Mouse (Mus musculus) CH12.LX (cell line): ENCODE measurements around the gene Coq6. TPM values are rescaled to one million over a fixed set of nuclear protein-coding genes. Genes with fewer than 3 reads are reported as not detected.
A peak's percentile ranks its signal among the peaks of the same experiment; 100 is the strongest.

Source experiments
- DNase-seq: peaks from one replicate; pipeline ENCODE4 v3.0.0-alpha.2; 2013; ENCODE audit errors: extremely low read depth
- H3K27ac ChIP-seq: 2 replicates; pipeline ENCODE4 v1.5.1; 2012; ENCODE audit warnings: low read depth, mild to moderate bottlenecking, control low read depth, moderate library complexity; ENCODE audit not compliant: insufficient read depth
- H3K27me3 ChIP-seq: replicated peaks from 2 replicates; pipeline ENCODE3; 2012; ENCODE audit warnings: inconsistent platforms
- H3K36me3 ChIP-seq, 2 experiments: replicated peaks in 1 of 2; 2 replicates each; pipeline versions ENCODE3 to v1.6.1; 2012; ENCODE audit warnings: inconsistent platforms in 1 of 2, low read length in 1 of 2, mild to moderate bottlenecking in 1 of 2, mixed read lengths in 1 of 2, moderate library complexity in 1 of 2; ENCODE audit not compliant: control insufficient read depth in 1 of 2, insufficient read depth in 1 of 2
- H3K4me1 ChIP-seq, 2 experiments: 2 replicates each; pipeline ENCODE4 v1.6.1; 2012; ENCODE audit warnings: inconsistent platforms in 1 of 2, moderate library complexity in 1 of 2; ENCODE audit not compliant: insufficient read depth in 2 of 2, control insufficient read depth in 1 of 2
- H3K4me2 ChIP-seq: 2 replicates; pipeline ENCODE4 v1.6.1; 2012; ENCODE audit warnings: low read depth, mild to moderate bottlenecking, control low read depth; ENCODE audit not compliant: poor library complexity, insufficient read depth, severe bottlenecking
- H3K4me3 ChIP-seq, 3 experiments: fragments of 150-350 bp in 1 of 3; sonication (generic) in 1 of 3; replicated peaks in 1 of 3; 2 replicates each; pipeline versions ENCODE3 to v1.5.1; 2011 to 2012; ENCODE audit warnings: low read depth in 2 of 3, low read length in 2 of 3, mild to moderate bottlenecking in 2 of 3, moderate library complexity in 2 of 3, control low read depth in 1 of 3, improper control_type of control experiment in 1 of 3, inconsistent platforms in 1 of 3, mixed read lengths in 1 of 3; ENCODE audit not compliant: poor library complexity in 1 of 3
- H3K79me2 ChIP-seq: replicated peaks from 2 replicates; pipeline ENCODE4 v1.6.1; 2012; ENCODE audit warnings: mild to moderate bottlenecking, moderate library complexity; ENCODE audit not compliant: control insufficient read depth, poor library complexity, insufficient read depth, severe bottlenecking; ENCODE audit errors: extremely low read depth
- H3K9ac ChIP-seq: 2 replicates; pipeline ENCODE4 v1.6.1; 2012; ENCODE audit warnings: low read depth, mild to moderate bottlenecking, control low read depth, moderate library complexity; ENCODE audit not compliant: insufficient read depth
- H3K9me3 ChIP-seq: replicated peaks from 2 replicates; pipeline ENCODE3; 2012; ENCODE audit warnings: low read length, inconsistent platforms, mixed read lengths
- BHLHE40 ChIP-seq: IDR thresholded peaks from 2 replicates; pipeline ENCODE4 v1.6.1; 2011; ENCODE audit warnings: mild to moderate bottlenecking, low read depth, low read length, improper control_type of control experiment
- CHD1 ChIP-seq: IDR thresholded peaks from 2 replicates; pipeline ENCODE4 v1.6.1; 2012; ENCODE audit warnings: low read depth, low read length, improper control_type of control experiment, inconsistent platforms
- CHD2 ChIP-seq: IDR thresholded peaks from 2 replicates; pipeline ENCODE4 v1.6.1; 2011; ENCODE audit warnings: low read length, improper control_type of control experiment
- ELF1 ChIP-seq: IDR thresholded peaks from 2 replicates; pipeline ENCODE4 v1.6.1; 2014; ENCODE audit warnings: low read depth, mild to moderate bottlenecking, inconsistent platforms, low read length, improper control_type of control experiment
- EP300 ChIP-seq: IDR thresholded peaks from 2 replicates; pipeline ENCODE4 v1.6.1; 2011; ENCODE audit warnings: low read length, improper control_type of control experiment
- ETS1 ChIP-seq: conservative IDR thresholded peaks from 2 replicates; pipeline ENCODE4 v1.6.1; 2012; ENCODE audit warnings: low read depth, mild to moderate bottlenecking, inconsistent platforms, low read length, improper control_type of control experiment, moderate library complexity
- GABPA ChIP-seq: IDR thresholded peaks from 2 replicates; pipeline ENCODE4 v1.6.1; 2012; ENCODE audit warnings: low read depth, low read length, improper control_type of control experiment, inconsistent platforms; ENCODE audit not compliant: insufficient replicate concordance
- HCFC1 ChIP-seq: IDR thresholded peaks from 2 replicates; pipeline ENCODE4 v1.6.1; 2012; ENCODE audit warnings: low read depth, mild to moderate bottlenecking, inconsistent platforms, low read length, improper control_type of control experiment
- IRF4 ChIP-seq: IDR thresholded peaks from 2 replicates; pipeline ENCODE4 v1.6.1; 2014; ENCODE audit warnings: low read depth, mild to moderate bottlenecking, inconsistent platforms, low read length, improper control_type of control experiment
- JUN ChIP-seq: IDR thresholded peaks from 2 replicates; pipeline ENCODE4 v1.6.1; 2011; ENCODE audit warnings: low read depth, mild to moderate bottlenecking, low read length, improper control_type of control experiment, moderate library complexity; ENCODE audit not compliant: insufficient read depth
- JUND ChIP-seq: conservative IDR thresholded peaks from 2 replicates; pipeline ENCODE4 v1.6.1; 2011; ENCODE audit warnings: low read depth, low read length, improper control_type of control experiment
- KAT2A ChIP-seq: IDR thresholded peaks from 2 replicates; pipeline ENCODE4 v1.6.1; 2012; ENCODE audit warnings: low read length, improper control_type of control experiment, inconsistent platforms; ENCODE audit not compliant: insufficient replicate concordance
- MAX ChIP-seq: IDR thresholded peaks from 2 replicates; pipeline ENCODE4 v1.6.1; 2011; ENCODE audit warnings: low read length, improper control_type of control experiment
- MAZ ChIP-seq: IDR thresholded peaks from 2 replicates; pipeline ENCODE4 v1.6.1; 2012; ENCODE audit warnings: low read depth, mild to moderate bottlenecking, inconsistent platforms, low read length, improper control_type of control experiment, moderate library complexity
- MYC ChIP-seq: IDR thresholded peaks from 2 replicates; pipeline ENCODE4 v1.6.1; 2011; ENCODE audit warnings: low read depth, mild to moderate bottlenecking, improper control_type of control experiment, low read length
- NELFE ChIP-seq: IDR thresholded peaks from 2 replicates; pipeline ENCODE4 v1.6.1; 2011; ENCODE audit warnings: low read depth, low read length, improper control_type of control experiment
- NRF1 ChIP-seq: IDR thresholded peaks from 2 replicates; pipeline ENCODE4 v1.6.1; 2014; ENCODE audit warnings: low read depth, mild to moderate bottlenecking, inconsistent platforms, low read length, improper control_type of control experiment, moderate library complexity
- PAX5 ChIP-seq: IDR thresholded peaks from 2 replicates; pipeline ENCODE4 v1.6.1; 2012; ENCODE audit warnings: low read length, inconsistent platforms, mixed read lengths
- POLR2A ChIP-seq: IDR thresholded peaks from 2 replicates; pipeline ENCODE4 v1.6.1; 2011; ENCODE audit warnings: low read depth, mild to moderate bottlenecking, improper control_type of control experiment, low read length
- POLR2AphosphoS2 ChIP-seq: IDR thresholded peaks from 2 replicates; pipeline ENCODE4 v1.6.1; 2011; ENCODE audit warnings: low read depth, low read length, improper control_type of control experiment
- RAD21 ChIP-seq: IDR thresholded peaks from 2 replicates; pipeline ENCODE4 v1.6.1; 2011; ENCODE audit warnings: low read depth, mild to moderate bottlenecking, low read length, improper control_type of control experiment, moderate library complexity
- SMC3 ChIP-seq: IDR thresholded peaks from 2 replicates; pipeline ENCODE4 v1.6.1; 2011; ENCODE audit warnings: low read depth, low read length, improper control_type of control experiment
- TBP ChIP-seq: conservative IDR thresholded peaks from 2 replicates; pipeline ENCODE4 v1.6.1; 2011; ENCODE audit warnings: low read depth, low read length, improper control_type of control experiment
- TCF12 ChIP-seq: IDR thresholded peaks from 2 replicates; pipeline ENCODE4 v1.6.1; 2014; ENCODE audit warnings: low read depth, mild to moderate bottlenecking, inconsistent platforms, low read length, improper control_type of control experiment
- UBTF ChIP-seq: IDR thresholded peaks from 2 replicates; pipeline ENCODE4 v1.6.1; 2012; ENCODE audit warnings: low read depth, mild to moderate bottlenecking, inconsistent platforms, low read length, improper control_type of control experiment, moderate library complexity
- USF1 ChIP-seq: IDR thresholded peaks from 2 replicates; pipeline ENCODE4 v1.6.1; 2014; ENCODE audit warnings: low read depth, mild to moderate bottlenecking, inconsistent platforms, low read length, improper control_type of control experiment
- USF2 ChIP-seq: conservative IDR thresholded peaks from 2 replicates; pipeline ENCODE4 v1.6.1; 2011; ENCODE audit warnings: low read depth, low read length, improper control_type of control experiment
- ZKSCAN1 ChIP-seq: IDR thresholded peaks from 2 replicates; pipeline ENCODE4 v1.6.1; 2012; ENCODE audit warnings: low read depth, inconsistent platforms, low read length, improper control_type of control experiment, borderline replicate concordance
- ZMIZ1 ChIP-seq: IDR thresholded peaks from 2 replicates; pipeline ENCODE4 v1.6.1; 2012; ENCODE audit warnings: low read depth, mild to moderate bottlenecking, inconsistent platforms, low read length, improper control_type of control experiment
- dilution Hi-C: fragments of 300-500 bp; cut with MboI; formaldehyde crosslinking; loops from 2 replicates; pipeline ENCODE4 v1.14.3; 2020; ENCODE audit warnings: low sequenced_read_pairs; ENCODE audit not compliant: extremely low pct_unique_long_range_greater_than_20kb, extremely low pct_ligation_motif_present
- in situ Hi-C: fragments of 300-500 bp; cut with MboI; formaldehyde crosslinking; loops from 3 replicates; pipeline ENCODE4 v1.14.3; 2019; ENCODE audit warnings: low sequenced_read_pairs, low pct_ligation_motif_present, low pct_unique_long_range_greater_than_20kb, mixed read lengths
- polyA plus RNA-seq: library from polyadenylated mRNA; unstranded; fragments of >175 nt; gene quantifications from 2 replicates; pipeline ENCODE4 v1.2.1, GENCODE M21; 2012; ENCODE audit warnings: low read depth; ENCODE audit not compliant: insufficient read length
- total RNA-seq, 2 experiments: library from RNA; depleted of rRNA; stranded (reverse); fragments of 300-350 nt in 1 of 2; fragments of >200 nt in 1 of 2; gene quantifications; 2 replicates each; pipeline ENCODE4 v1.2.3; 2012 to 2014

The Coq6 gene
- total and polyA plus RNA-seq, 3 experiments = 23.6 to 37.8 (median 31.9) TPM

GRCm38 (mm10) chr12:84407874-84408818 lies 46.7 kb downstream of the Coq6 start:
- Histone ChIP-seq H3K4me1 (peaks cover 0 to 9% of the 10 kb centered on the region in 2 experiments; a peak in 2 of 4 replicates), H3K4me2 (peak overlapping the region; percentile 79), H3K27ac (no peak overlapping the region), H3K9me3 (peaks cover 2% of the 10 kb centered on the region), H3K4me3 (peak overlapping the region; percentile 55 to 71 (median 67)), H3K79me2 (no peaks in the 10 kb centered on the region), H3K27me3 (peaks cover 16% of the 10 kb centered on the region), H3K9ac (peak overlapping the region; percentile 29), H3K36me3 (no peaks in the 10 kb centered on the region)
- peak; percentile 79 for DNase-seq
- dilution Hi-C loops (no loop called here), in situ Hi-C loops (no loop called here)
- TF ChIP-seq MAZ = peak; percentile 79
- TF ChIP-seq POLR2A = no peak
- TF ChIP-seq IRF4 = peak; percentile 51; the same call in 1 of the 2 replicates
- 0 out of 2 replicates have a peak, but pooled peaks have one; percentile 26 for TF ChIP-seq HCFC1

GRCm38 (mm10) chr12:84408819-84409507 lies 47.5 kb downstream of the Coq6 start, which contains the start of the genes Entpd5 and Bbof1:
Gene Entpd5 (minus strand): TSS chr12:84409029.
Gene Bbof1 (plus strand): TSS chr12:84409071.
- dilution Hi-C loops (no loop called here), in situ Hi-C loops (no loop called here)
- H3K9me3 ChIP-seq = peaks cover 2% of the 10 kb centered on the region
- H3K79me2 ChIP-seq = no peaks in the 10 kb centered on the region
- peak within 1 kb of the TSS; percentile 55 to 71 (median 67) for H3K4me3 ChIP-seq
- peak within 1 kb of the TSS; percentile 91 for H3K4me2 ChIP-seq
- H3K4me1 ChIP-seq = peaks cover 0 to 9% of the 10 kb centered on the region in 2 experiments; a peak in 2 of 4 replicates
- peak within 1 kb of the TSS; percentile 36 for H3K9ac ChIP-seq
- no peaks in the 10 kb centered on the region for H3K36me3 ChIP-seq
- DNase-seq = peak; percentile 61
- peaks cover 16% of the 10 kb centered on the region for H3K27me3 ChIP-seq
- no peak within 1 kb of the TSS for H3K27ac ChIP-seq
- no peak for TF ChIP-seq TBP
- TF ChIP-seq EP300 = no peak
- TF ChIP-seq MAZ = no peak
- no peak for TF ChIP-seq UBTF
- TF ChIP-seq JUND = no peak
- no peak for TF ChIP-seq JUN
- TF ChIP-seq BHLHE40 = peak; percentile 78
- TF ChIP-seq ELF1 = 0 out of 2 replicates have a peak, but pooled peaks have one; percentile 17
- no peak for TF ChIP-seq ZKSCAN1
- TF ChIP-seq ZMIZ1 = no peak
- no peak for TF ChIP-seq GABPA
- no peak for TF ChIP-seq USF1
- no peak for TF ChIP-seq CHD2
- no peak for TF ChIP-seq POLR2AphosphoS2
- TF ChIP-seq RAD21 = no peak
- TF ChIP-seq MYC = no peak
- no peak for TF ChIP-seq SMC3
- TF ChIP-seq KAT2A = no peak
- TF ChIP-seq USF2 = no peak
- TF ChIP-seq NRF1 = peak; percentile 87
- no peak for TF ChIP-seq CHD1
- no peak for TF ChIP-seq ETS1
- peak; percentile 44; the same call in 1 of the 2 replicates for TF ChIP-seq NELFE
- TF ChIP-seq MAX = peak; percentile 46; the same call in 1 of the 2 replicates
- no peak for TF ChIP-seq TCF12
- TF ChIP-seq PAX5 = no peak
- peak; percentile 53; the same call in 1 of the 2 replicates for TF ChIP-seq POLR2A
